Mouse (Mus musculus) olfactory bulb, adult 2 months (tissue): Measurements from ENCODE around the gene Aatk. TPM values are rescaled to one million over a fixed set of nuclear protein-coding genes. Genes with fewer than 3 reads are reported as not detected.

Experiments used
- H3K27ac ChIP-seq: fragments of 200-500 bp; 2 replicates; pipeline ENCODE4 v1.5.1; 2012; ENCODE audit warnings: low read depth, low read length; ENCODE audit not compliant: insufficient read depth
- H3K4me1 ChIP-seq: fragments of 200-500 bp; 2 replicates; pipeline ENCODE4 v1.6.1; 2012; ENCODE audit warnings: low read length; ENCODE audit not compliant: control insufficient read depth, insufficient read depth
- H3K4me3 ChIP-seq: fragments of 200-500 bp; 2 replicates; pipeline ENCODE4 v1.5.1; 2012; ENCODE audit warnings: mild to moderate bottlenecking, low read depth, low read length, moderate library complexity; ENCODE audit not compliant: insufficient read depth
- CTCF ChIP-seq: fragments of 200-500 bp; IDR thresholded peaks from 2 replicates; pipeline ENCODE4 v1.5.1; 2012; ENCODE audit warnings: low read depth, mild to moderate bottlenecking, low read length, moderate library complexity; ENCODE audit not compliant: insufficient read depth
- POLR2A ChIP-seq: fragments of 200-500 bp; IDR thresholded peaks from 2 replicates; pipeline ENCODE4 v1.6.1; 2012; ENCODE audit warnings: mild to moderate bottlenecking, low read depth, low read length, moderate library complexity; ENCODE audit not compliant: insufficient read depth
- WGBS: fragments of 180-500 bp; shearing (Covaris S2); methylation state at CpG from one replicate; pipeline ENCODE4 v1.1.7; 2018; 5-methylcytosine and 5-hydroxymethylcytosine counted together
- polyA plus RNA-seq: library from polyadenylated mRNA; stranded (reverse); fragments of >200 nt; gene quantifications from 2 replicates; pipeline ENCODE4 v1.2.4, GENCODE M21; 2012; ENCODE audit warnings: low replicate concordance; ENCODE audit not compliant: missing spikeins, insufficient read depth, insufficient read length

Aatk gene
- polyA plus RNA-seq, 1 experiment: not detected

DNA sequence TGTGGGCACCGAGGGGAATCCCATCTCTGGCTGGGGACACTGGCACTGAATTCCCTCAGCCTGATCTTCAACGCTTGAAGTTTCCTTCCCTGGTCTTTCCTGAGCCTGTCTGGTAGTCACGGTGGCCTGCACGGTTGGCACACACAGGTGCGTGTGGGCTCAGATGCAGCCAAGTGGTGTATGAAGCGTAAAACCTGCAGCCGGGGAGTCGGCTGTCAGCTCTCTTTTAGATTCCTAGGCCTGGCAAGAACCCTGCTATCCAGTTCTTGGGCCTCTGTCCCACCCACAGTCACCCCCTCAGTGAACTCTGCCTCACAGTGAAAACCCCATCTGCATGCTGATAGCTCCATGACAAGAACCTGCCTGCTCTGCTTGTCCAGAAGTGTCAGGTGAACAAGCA lies 13.7 kb upstream of the Aatk start:
- Histone ChIP-seq H3K4me1 (peaks cover 7% of the 10 kb centered on the region; the same call in 1 of the 2 replicates), H3K27ac (no peak overlapping the region), H3K4me3 (no peak overlapping the region)
- TF ChIP-seq POLR2A (no peak), CTCF (no peak)
- 71% methylated on average over 8 of the region's 8 CpGs for WGBS

DNA sequence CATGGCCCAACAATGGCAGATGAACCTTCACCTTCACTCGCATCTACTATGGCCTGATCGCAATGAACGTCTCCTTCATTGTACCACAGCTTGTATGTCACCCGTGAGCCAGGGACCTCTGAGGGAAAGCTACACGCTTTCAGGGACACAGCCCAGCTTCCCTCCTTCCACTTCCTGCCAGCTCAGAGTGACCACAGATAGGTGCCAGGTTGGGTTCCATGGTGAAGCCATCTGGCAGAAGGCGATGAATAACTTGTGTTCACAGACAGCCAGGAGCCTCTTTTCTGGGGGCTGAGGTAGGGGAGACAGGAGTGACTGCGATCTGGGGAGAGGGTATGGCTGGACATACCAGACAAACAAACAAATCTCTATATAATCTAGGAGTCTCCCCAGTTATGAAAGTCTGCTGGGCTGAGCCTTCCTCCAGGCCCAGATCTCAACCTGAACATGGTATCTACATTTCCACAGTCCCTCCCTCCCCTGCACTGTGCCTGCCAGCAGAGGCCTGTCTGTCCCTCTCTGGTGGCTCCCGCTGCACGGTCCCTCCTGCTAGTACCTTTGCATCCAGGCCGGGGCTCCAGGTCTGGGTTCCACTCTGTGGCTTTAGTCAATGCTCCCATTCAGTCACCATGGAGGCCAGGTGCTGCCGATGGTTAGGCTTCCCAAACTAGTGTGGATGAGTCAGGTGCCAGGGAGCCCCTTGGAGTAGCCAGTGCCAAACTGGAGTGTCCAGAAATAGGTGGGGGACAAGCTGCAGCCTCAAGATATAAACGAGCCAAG lies 9.2 kb upstream of the Aatk start:
- peaks cover 13% of the 10 kb centered on the region for H3K4me1 ChIP-seq
- H3K27ac ChIP-seq: no peak overlapping the region
- WGBS: 86% methylated on average over 12 of the region's 12 CpGs
- no peak overlapping the region for H3K4me3 ChIP-seq
- TF ChIP-seq POLR2A (no peak), CTCF (no peak)

DNA sequence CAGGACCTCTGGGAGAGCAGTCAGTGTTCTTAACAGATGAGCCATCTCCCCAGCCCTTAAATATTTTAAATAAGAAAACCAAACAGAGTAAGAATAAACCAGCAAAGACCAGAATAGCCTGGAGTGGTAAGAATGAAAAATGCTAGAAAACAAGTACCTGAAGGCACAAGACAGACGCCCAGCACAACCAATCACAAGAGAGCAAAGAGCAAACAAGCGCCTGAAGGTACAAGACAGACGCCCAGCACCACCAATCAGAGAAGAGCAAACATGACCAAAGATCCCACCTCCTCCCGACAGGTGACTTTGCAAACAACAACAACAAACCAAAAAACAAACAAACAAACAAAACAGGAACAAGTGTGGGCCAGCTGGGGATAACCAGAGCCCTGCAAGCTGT lies 6.9 kb upstream of the Aatk start:
- TF ChIP-seq CTCF (no peak), POLR2A (no peak)
- peaks cover 20% of the 10 kb centered on the region for H3K4me1 ChIP-seq
- H3K4me3 ChIP-seq: no peak overlapping the region
- 89% methylated on average over 4 of the region's 4 CpGs for WGBS
- H3K27ac ChIP-seq: no peak overlapping the region

DNA sequence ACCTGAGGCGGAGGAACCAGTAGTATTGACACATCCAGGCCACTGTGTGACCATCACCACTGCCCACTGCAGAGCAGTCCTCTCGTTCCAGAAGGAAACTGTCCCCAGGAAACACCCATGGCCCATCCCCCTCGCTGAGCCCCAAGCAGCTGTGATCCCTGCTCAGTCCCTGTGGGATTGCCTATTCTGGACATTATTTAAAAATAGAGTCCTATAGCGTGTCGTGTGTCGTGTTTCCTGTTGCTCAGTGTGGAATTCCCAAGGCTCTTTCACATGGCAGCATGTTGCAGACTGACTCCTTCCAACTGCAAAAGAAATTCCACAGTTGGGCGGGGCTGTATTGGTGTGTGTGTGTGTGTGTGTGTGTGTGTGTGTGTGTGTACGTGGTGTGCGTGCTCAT lies 5.3 kb upstream of the Aatk start:
- no peak overlapping the region for H3K27ac ChIP-seq
- 65% methylated on average over 9 of the region's 9 CpGs for WGBS
- H3K4me3 ChIP-seq: no peak overlapping the region
- H3K4me1 ChIP-seq: peaks cover 33% of the 10 kb centered on the region
- TF ChIP-seq CTCF (no peak), POLR2A (no peak)

DNA sequence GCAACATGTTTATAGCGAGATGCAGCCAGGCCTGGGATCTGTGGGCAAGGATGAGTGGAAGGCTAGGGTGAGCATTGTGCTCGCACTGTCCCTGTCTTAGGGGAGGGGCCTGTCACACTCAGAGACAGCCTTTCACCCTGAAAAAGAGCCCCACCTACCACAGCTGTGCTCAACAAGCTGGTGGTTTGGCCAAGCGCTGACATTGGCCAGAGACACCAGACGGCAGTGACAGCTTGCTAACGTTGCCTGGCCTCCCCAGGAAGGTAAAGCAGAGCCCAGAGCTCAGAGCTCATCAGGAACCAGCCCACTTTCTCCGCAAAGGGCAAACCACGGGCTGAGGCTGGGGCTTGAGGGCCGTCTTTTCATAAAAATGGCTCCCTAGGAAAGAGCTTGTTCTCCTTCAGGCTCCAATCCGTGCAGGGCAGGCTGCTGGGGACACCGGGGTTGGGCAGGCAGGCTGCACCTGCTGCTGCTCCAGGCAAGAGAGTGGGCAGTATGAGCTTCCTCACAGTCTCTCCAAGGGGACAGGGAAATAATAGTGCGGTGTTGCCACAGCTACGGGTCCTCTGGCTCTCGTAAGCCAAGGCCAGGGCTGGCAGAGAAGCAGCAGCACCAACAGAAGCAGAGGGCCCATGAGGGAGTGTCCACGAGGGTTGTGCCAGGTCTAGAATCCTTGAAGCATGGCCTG lies 4.3 kb upstream of the Aatk start:
- no peak for TF ChIP-seq POLR2A
- TF ChIP-seq CTCF: no peak
- H3K4me1 ChIP-seq: peaks cover 30% of the 10 kb centered on the region
- H3K27ac ChIP-seq: 0 out of 2 replicates have a peak overlapping the region, but pooled peaks have one; percentile 8
- no peak overlapping the region for H3K4me3 ChIP-seq
- 35% methylated on average over 14 of the region's 14 CpGs for WGBS

DNA sequence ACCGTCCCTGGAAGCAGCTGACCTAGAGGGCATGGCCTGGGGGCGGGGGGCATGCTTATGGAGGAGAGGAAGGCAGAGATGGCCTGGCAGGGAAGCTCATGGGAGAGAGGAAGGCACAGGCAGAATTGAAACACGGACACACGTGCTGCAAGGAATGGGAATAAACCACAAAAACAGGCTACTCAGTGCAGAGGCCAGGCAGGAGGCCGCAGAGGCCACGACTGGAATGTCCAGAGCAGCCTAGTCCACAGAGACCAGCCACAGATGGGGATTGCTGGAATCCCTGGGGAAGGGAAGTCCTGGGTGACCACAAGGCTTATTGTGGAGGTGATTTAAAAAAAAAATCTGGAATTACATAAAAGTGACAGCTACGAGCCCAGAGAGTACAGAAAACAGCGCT lies 2.1 kb upstream of the Aatk start:
- TF ChIP-seq CTCF (no peak), POLR2A (no peak)
- Histone ChIP-seq H3K4me1 (peaks cover 41% of the 10 kb centered on the region), H3K4me3 (no peak overlapping the region), H3K27ac (no peak overlapping the region)
- 90% methylated on average over 8 of the region's 8 CpGs for WGBS

DNA sequence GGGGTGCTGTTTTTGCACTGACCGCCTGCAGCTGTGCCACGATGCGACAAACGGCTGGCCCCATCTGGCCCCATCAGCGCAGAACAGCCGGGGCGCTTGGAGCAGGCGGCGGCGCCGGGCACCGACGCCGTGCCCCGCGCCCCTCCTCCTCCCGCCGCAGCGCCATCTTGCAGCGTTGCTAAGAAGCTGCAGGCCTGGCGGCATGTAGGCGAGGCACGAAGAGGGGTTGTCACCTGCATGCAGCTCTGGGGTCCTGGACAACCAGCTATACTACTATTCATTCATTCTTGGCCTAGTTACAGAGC lies 1.2 kb upstream of the Aatk start:
- Histone ChIP-seq H3K4me3 (peak overlapping the region; percentile 63), H3K4me1 (peaks cover 49% of the 10 kb centered on the region), H3K27ac (peak overlapping the region; percentile 80)
- peak; percentile 45 for TF ChIP-seq CTCF
- peak; percentile 43; the same call in 1 of the 2 replicates for TF ChIP-seq POLR2A
- WGBS: 2% methylated on average over 23 of the region's 23 CpGs

DNA sequence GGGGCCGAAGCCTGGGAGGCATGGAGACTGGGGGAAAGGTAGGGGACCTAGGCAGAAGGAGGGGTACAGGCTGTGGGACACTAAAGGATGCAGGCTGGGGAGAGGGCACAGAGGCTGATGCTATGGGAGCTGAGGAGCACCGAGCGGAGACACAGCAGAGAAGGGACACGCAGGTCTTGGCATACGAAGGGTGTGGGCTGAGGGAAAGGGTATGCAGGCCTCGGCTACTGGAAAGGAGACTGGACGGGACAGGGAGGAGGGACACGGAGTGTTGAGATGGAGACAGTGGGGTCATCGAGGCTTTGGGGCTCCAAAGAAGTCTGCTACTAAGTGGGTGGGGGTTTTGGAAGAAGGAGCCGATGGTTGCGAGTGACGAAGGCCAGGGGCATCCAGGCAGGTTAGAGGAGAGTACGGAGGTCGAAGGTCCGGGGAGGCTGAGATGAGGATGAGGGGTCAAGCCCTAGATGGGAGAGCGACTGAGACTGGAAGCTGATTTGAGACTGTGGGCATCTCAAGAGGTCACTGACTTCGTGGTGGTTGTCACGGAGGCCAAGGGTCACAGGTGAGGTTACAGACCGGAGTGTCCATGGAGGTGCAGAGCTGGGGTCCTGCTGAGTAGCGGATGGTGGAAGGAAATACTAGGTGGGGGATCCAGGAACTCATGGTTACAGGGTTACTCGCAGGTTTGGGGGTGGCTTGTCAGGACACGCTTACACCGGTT lies 724 bp upstream of the Aatk start:
- H3K27ac ChIP-seq: peak overlapping the region; percentile 80
- WGBS: 9% methylated on average over 23 of the region's 23 CpGs
- H3K4me1 ChIP-seq: peaks cover 52% of the 10 kb centered on the region
- TF ChIP-seq CTCF: no peak
- no peak for TF ChIP-seq POLR2A
- H3K4me3 ChIP-seq: peak overlapping the region; percentile 63

DNA sequence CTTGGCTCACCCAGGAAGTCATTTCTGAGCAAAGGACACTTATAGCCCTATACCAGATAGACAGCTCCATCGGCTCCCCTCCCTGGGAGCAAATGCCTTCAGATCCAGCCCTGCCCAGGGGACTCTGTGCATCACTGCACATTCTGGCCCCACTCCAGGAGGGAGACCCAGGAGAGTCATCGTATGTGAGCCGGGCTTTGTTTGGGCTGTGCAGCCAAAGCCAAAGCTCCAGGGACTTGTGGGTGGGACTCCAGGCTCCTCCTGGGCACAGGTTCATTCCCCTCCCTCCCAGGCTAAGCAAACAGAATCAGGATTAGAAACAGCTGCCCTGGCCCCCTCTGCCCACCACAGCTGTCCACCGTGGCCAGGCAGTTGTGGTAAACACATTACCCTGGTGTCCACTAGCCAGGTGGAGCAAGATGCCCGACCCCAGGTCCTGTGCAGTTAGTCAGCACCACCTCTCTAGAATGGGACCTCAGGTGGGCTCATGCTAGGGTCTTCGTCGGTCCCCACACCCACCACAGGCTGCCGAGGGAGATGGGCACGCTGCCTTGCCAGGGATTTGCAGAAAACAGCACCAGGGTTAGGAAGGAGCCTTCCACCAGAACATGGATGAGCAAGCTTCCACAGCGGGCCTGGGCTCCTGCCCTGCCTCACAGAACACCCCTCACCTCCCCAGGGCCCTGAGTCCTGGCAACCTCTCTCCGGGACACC lies 971 bp downstream of the Aatk start:
- Histone ChIP-seq H3K27ac (peak overlapping the region; percentile 95), H3K4me1 (peaks cover 58% of the 10 kb centered on the region), H3K4me3 (peak overlapping the region; percentile 63)
- no peak for TF ChIP-seq POLR2A
- no peak for TF ChIP-seq CTCF
- 9% methylated on average over 11 of the region's 11 CpGs for WGBS
